Mouse (Mus musculus) liver, embryonic 14.5 days (tissue): ENCODE results near the gene 4930558K02Rik.

Experiments used
- CTCF ChIP-seq: IDR thresholded peaks from 2 replicates; pipeline ENCODE4 v1.5.1; 2016; ENCODE audit warnings: antibody characterized with exemption, low read depth, control low read depth
- EP300 ChIP-seq: IDR thresholded peaks from 2 replicates; pipeline ENCODE4 v1.6.1; 2016; ENCODE audit warnings: antibody characterized with exemption, low read depth

- no peak for TF ChIP-seq CTCF
- TF ChIP-seq EP300: no peak
Measured at GRCm38 (mm10) chr1:161983979-161984566, 4.6 kb upstream of the 4930558K02Rik start.
